Mouse (Mus musculus): ENCODE data around the gene Dgkz. TPM values are rescaled to one million over a fixed set of nuclear protein-coding genes. Genes with fewer than 3 reads are reported as not detected.
A peak's percentile ranks its signal among the peaks of the same experiment; 100 is the strongest.

Dgkz gene
- polyA plus RNA-seq, 1 experiment from 2014 or later = 32.7 TPM

DNA sequence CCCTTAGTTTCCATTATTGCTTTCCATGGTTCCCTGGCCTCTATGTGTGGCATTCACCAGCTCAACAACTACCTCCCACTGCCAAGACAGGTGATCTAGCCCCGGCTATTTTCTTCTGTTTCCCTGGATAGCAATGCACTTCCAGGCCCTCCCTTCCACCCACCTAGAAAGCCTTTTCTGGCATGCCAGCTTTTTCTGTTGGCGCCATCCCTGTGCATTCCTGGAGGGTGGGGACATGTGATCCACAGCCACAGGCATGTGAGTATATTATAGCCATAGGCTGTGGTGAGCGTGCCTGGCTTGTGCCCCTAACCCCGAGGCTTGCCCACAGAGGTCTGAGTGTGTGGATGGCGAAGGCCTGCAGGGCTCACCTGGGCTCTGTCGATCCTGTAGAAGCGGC lies 39.5 kb downstream of the Dgkz start:
- H3K27ac ChIP-seq (ENCODE audit: low read depth, low read length) = no peak overlapping the region
- peaks cover 15% of the 10 kb centered on the region for H3K4me1 ChIP-seq (replicated peaks; ENCODE audit: control insufficient read depth, insufficient read depth, low read length)
- no peak overlapping the region for H3K4me2 ChIP-seq (ENCODE audit: low read depth, low read length, severe bottlenecking)
- 91% methylated on average over 7 of the region's 7 CpGs for WGBS
- H3K4me3 ChIP-seq (ENCODE audit: low read depth, low read length) = no peak overlapping the region
- no peak overlapping the region for H3K9ac ChIP-seq (ENCODE audit: low read length)
- no peaks in the 10 kb centered on the region for H3K27me3 ChIP-seq (ENCODE audit: control insufficient read depth, insufficient read depth, low read length)
- no peaks in the 10 kb centered on the region for H3K9me3 ChIP-seq (ENCODE audit: control insufficient read depth, low read length)
- DNase-seq (ENCODE audit: low spot score) = no peak
- ATAC-seq (replicated peaks; ENCODE audit: low FRiP score) = no peak
- H3K36me3 ChIP-seq (ENCODE audit: control insufficient read depth, insufficient read depth, low read length) = no peaks in the 10 kb centered on the region

DNA sequence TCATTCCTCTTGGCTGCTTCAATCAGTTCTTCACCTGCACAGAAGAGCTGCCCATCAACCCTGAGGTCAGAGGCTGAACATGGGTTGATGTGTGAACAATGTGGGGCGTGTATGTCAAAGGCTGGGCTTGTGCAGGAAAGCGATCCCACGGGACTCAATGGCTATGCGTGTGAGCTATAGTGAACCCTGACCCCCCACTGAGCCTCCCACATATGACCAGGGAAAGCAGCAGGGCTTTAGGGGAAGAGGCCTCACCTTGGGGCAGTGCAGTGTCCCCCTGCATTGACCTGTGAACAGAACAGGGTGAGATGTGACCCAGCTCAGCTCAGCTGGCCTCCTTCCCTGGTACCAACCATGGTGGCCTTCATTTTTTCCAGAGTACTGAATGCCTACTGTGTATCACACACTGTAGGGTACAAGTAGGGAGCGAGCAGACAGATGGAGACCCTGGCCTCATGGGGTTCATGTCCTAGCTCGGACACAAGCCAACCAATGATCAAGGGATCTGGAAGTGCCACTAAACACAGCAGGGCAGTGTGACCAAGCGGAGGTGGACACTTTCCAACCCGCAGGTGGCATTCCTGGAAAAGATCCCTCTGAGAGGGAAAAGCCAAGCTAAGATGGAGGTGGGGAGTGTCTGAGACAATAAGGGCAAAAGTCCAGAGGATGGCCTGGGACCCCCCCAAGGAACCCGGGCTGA lies 40.7 kb downstream of the Dgkz start:
- ATAC-seq (replicated peaks; ENCODE audit: low FRiP score) (no peak), DNase-seq (ENCODE audit: low spot score) (no peak)
- H3K36me3 ChIP-seq (ENCODE audit: control insufficient read depth, insufficient read depth, low read length) = no peaks in the 10 kb centered on the region
- H3K9ac ChIP-seq (ENCODE audit: low read length) = no peak overlapping the region
- H3K4me1 ChIP-seq (replicated peaks; ENCODE audit: control insufficient read depth, insufficient read depth, low read length) = peaks cover 15% of the 10 kb centered on the region
- no peak overlapping the region for H3K27ac ChIP-seq (ENCODE audit: low read depth, low read length)
- no peak overlapping the region for H3K4me2 ChIP-seq (ENCODE audit: low read depth, low read length, severe bottlenecking)
- H3K4me3 ChIP-seq (ENCODE audit: low read depth, low read length) = no peak overlapping the region
- no peaks in the 10 kb centered on the region for H3K27me3 ChIP-seq (ENCODE audit: control insufficient read depth, insufficient read depth, low read length)
- 93% methylated on average over 9 of the region's 9 CpGs for WGBS
- H3K9me3 ChIP-seq (ENCODE audit: control insufficient read depth, low read length) = no peaks in the 10 kb centered on the region

DNA sequence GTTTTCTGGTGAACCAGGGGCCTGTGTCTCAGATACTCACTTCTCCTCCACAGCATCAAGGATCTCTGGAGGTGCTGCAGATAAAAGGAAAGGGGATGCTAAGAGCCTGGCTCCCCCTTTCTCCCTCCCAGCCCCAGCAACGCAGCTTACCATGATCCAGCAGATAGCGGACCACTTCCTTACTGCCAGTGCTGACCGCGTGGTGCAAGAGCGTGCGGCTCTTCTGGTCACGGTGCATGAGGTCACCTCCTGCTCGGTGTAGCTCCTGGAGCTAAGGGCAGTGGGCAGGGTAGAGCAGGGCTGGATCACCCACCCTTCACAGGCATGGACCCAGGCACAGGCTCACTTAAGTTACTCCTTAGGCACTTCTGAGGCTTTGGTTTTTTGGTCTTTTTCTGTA lies 41.6 kb downstream of the Dgkz start:
- Histone ChIP-seq H3K36me3 (ENCODE audit: control insufficient read depth, insufficient read depth, low read length) (no peaks in the 10 kb centered on the region), H3K9me3 (ENCODE audit: control insufficient read depth, low read length) (no peaks in the 10 kb centered on the region), H3K4me1 (replicated peaks; ENCODE audit: control insufficient read depth, insufficient read depth, low read length) (peaks cover 19% of the 10 kb centered on the region), H3K4me2 (ENCODE audit: low read depth, low read length, severe bottlenecking) (no peak overlapping the region), H3K27ac (ENCODE audit: low read depth, low read length) (no peak overlapping the region), H3K4me3 (ENCODE audit: low read depth, low read length) (no peak overlapping the region), H3K9ac (ENCODE audit: low read length) (no peak overlapping the region), H3K27me3 (ENCODE audit: control insufficient read depth, insufficient read depth, low read length) (no peaks in the 10 kb centered on the region)
- 76% methylated on average over 8 of the region's 8 CpGs for WGBS
- ATAC-seq (replicated peaks; ENCODE audit: low FRiP score) (no peak), DNase-seq (ENCODE audit: low spot score) (no peak)

DNA sequence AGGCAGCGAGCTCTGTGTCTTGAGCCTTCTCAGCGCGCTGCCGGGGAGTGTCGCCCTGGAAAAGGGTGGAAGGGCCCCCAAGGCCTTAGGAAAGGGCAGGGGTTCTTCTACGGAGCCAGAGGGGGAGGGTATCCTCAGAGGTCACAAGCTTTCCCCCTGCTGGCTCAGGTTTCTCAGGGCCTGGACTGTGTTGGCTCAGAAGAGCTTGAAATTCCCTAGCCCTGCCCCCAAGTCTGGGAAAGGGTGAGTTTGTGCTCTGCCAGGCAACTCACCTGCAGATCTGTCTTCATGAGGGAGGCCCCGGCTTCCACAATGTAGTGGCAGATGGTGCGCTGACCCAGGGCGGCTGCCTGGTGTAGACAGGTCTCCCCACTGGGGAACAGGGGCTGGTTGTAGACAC lies 42.2 kb downstream of the Dgkz start:
- no peaks in the 10 kb centered on the region for H3K27me3 ChIP-seq (ENCODE audit: control insufficient read depth, insufficient read depth, low read length)
- no peak for DNase-seq (ENCODE audit: low spot score)
- H3K9ac ChIP-seq (ENCODE audit: low read length) = peak overlapping the region; percentile 99
- peak overlapping the region; percentile 97; the same call in 1 of the 2 replicates for H3K27ac ChIP-seq (ENCODE audit: low read depth, low read length)
- no peak for ATAC-seq (replicated peaks; ENCODE audit: low FRiP score)
- peaks cover 21% of the 10 kb centered on the region for H3K4me1 ChIP-seq (replicated peaks; ENCODE audit: control insufficient read depth, insufficient read depth, low read length)
- H3K36me3 ChIP-seq (ENCODE audit: control insufficient read depth, insufficient read depth, low read length) = no peaks in the 10 kb centered on the region
- WGBS = 18% methylated on average over 9 of the region's 9 CpGs
- no peak overlapping the region for H3K4me2 ChIP-seq (ENCODE audit: low read depth, low read length, severe bottlenecking)
- no peak overlapping the region for H3K4me3 ChIP-seq (ENCODE audit: low read depth, low read length)
- H3K9me3 ChIP-seq (ENCODE audit: control insufficient read depth, low read length) = no peaks in the 10 kb centered on the region

DNA sequence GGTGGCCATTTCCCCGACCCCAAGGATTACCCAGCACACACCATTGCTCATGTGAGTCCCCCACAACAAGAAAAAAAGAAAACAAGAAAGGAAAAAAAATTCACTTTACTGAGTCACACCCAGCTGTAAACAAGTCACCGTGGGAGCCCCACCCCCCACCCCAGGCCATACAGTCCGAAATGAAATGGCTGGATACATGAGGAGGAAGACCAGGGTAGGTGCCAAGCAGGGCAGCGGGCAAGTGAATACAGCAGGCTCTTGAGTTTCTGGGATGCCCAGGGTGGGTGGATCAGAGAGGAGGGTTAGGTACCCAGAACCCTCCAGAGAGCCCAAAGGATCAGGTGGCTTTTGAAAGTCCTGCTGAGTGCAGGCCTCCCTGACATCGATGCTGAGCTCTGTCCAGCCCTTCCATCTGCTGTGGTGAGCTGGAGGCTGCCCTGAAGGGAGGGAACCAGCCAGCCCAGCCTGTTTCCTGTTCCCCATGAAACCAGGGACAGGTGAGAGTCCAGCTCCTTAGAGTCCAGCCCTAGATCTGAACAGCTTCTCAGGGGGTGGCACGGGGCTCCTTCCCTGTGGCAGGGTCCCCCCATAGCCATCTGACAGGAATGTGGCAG lies 42.8 kb downstream of the Dgkz start:
- 9% methylated on average over 6 of the region's 6 CpGs for WGBS
- peaks cover 22% of the 10 kb centered on the region for H3K4me1 ChIP-seq (replicated peaks; ENCODE audit: control insufficient read depth, insufficient read depth, low read length)
- H3K9me3 ChIP-seq (ENCODE audit: control insufficient read depth, low read length) = no peaks in the 10 kb centered on the region
- peak overlapping the region; percentile 89 for H3K4me2 ChIP-seq (ENCODE audit: low read depth, low read length, severe bottlenecking)
- DNase-seq (ENCODE audit: low spot score) (peak; percentile 67), ATAC-seq (replicated peaks; ENCODE audit: low FRiP score) (no peak)
- peak overlapping the region; percentile 97 for H3K27ac ChIP-seq (ENCODE audit: low read depth, low read length)
- no peaks in the 10 kb centered on the region for H3K36me3 ChIP-seq (ENCODE audit: control insufficient read depth, insufficient read depth, low read length)
- no peaks in the 10 kb centered on the region for H3K27me3 ChIP-seq (ENCODE audit: control insufficient read depth, insufficient read depth, low read length)
- H3K4me3 ChIP-seq (ENCODE audit: low read depth, low read length) = no peak overlapping the region; the same call in 1 of the 2 replicates
- H3K9ac ChIP-seq (ENCODE audit: low read length) = peak overlapping the region; percentile 99

DNA sequence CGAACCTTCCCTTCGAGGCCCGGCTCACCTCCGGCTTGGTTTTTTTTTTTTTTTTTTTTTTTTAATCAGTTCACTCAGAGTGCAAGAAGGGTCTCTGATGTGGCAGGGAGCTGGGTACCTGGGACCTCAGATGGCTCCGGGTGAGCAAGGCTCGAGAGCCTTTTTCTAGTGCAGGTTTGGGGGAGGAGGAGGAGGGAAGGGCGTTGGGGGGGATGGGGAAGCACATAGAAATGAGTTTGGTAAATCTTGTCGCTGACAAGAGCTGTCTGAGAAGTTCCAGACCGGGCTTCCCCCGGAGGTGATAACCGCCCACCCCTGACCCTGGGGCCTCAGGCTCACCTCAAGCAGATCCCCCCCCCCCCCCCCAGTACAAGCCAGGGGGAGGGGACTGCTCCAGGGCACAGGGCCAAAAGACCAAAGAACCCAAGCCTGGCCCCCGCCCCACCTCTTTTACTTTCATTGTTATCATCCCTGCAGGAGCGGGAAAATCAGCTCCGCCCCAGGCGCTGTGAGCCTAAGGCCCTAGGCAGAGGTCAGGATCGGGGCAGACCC lies 43.4 kb downstream of the Dgkz start, which contains the start of gene Mdk:
Gene Mdk (minus strand): TSS at position 138 of the 552 bp plus-strand sequence.
- H3K4me2 ChIP-seq (ENCODE audit: low read depth, low read length, severe bottlenecking) = peak within 1 kb of the TSS; percentile 89
- no peaks in the 10 kb centered on the region for H3K9me3 ChIP-seq (ENCODE audit: control insufficient read depth, low read length)
- H3K9ac ChIP-seq (ENCODE audit: low read length) = peak within 1 kb of the TSS; percentile 99
- peak within 1 kb of the TSS; percentile 97 for H3K27ac ChIP-seq (ENCODE audit: low read depth, low read length)
- H3K27me3 ChIP-seq (ENCODE audit: control insufficient read depth, insufficient read depth, low read length) = no peaks in the 10 kb centered on the region
- WGBS = 1% methylated on average over 16 of the region's 16 CpGs
- peak within 1 kb of the TSS; percentile 81 for H3K4me3 ChIP-seq (ENCODE audit: low read depth, low read length)
- ATAC-seq (replicated peaks; ENCODE audit: low FRiP score) = peak; percentile 16
- H3K4me1 ChIP-seq (replicated peaks; ENCODE audit: control insufficient read depth, insufficient read depth, low read length) = peaks cover 22% of the 10 kb centered on the region
- DNase-seq (ENCODE audit: low spot score) = peak; percentile 84
- H3K36me3 ChIP-seq (ENCODE audit: control insufficient read depth, insufficient read depth, low read length) = no peaks in the 10 kb centered on the region

DNA sequence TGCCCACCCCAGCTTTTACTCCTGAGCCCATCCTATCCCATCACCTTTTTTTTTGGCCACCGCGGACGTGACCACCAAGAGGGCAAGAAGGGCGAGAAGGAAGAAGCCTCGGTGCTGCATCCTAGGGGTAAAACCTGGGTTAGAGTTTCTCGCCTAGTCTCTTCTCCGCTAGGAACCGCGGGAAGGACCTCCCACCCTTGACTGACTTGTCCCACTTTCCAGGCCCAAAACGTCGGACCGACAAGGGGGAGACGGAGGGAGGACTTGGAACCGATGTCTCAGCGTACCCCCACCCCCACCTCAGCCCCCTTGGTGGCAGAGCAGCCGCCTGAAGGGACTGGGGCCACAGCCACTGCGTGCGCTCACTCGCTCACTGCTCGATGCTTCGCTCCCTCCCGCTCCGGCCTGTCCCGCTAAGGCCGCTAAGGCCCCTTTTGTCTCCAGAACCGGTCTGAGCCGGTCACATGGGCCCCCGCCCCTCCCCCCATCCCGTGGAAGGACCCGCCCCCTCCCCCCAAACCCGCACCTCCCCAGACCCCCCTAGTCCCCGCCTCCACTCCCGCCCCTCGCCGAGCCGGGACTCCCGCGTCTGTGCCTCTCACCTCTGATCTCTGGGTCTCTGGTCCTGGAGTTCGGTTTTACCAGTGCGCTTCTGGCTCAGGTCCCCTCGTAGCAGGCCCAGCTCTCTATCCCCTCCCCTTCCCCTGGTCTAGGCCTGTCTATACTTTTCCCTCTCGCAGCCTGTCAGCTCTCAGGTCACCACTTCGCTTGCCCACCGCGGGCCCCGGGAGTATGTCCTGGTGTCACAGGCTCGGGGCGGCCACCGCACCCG lies 44.1 kb downstream of the Dgkz start:
- H3K27ac ChIP-seq (ENCODE audit: low read depth, low read length) = peak overlapping the region; percentile 97
- peak; percentile 82 for ATAC-seq (replicated peaks; ENCODE audit: low FRiP score)
- H3K9ac ChIP-seq (ENCODE audit: low read length) = peak overlapping the region; percentile 99
- H3K27me3 ChIP-seq (ENCODE audit: control insufficient read depth, insufficient read depth, low read length) = no peaks in the 10 kb centered on the region
- 2% methylated on average over 48 of the region's 50 CpGs for WGBS
- H3K9me3 ChIP-seq (ENCODE audit: control insufficient read depth, low read length) = no peaks in the 10 kb centered on the region
- H3K4me3 ChIP-seq (ENCODE audit: low read depth, low read length) = peak overlapping the region; percentile 81
- no peaks in the 10 kb centered on the region for H3K36me3 ChIP-seq (ENCODE audit: control insufficient read depth, insufficient read depth, low read length)
- H3K4me2 ChIP-seq (ENCODE audit: low read depth, low read length, severe bottlenecking) = peak overlapping the region; percentile 89
- H3K4me1 ChIP-seq (replicated peaks; ENCODE audit: control insufficient read depth, insufficient read depth, low read length) = peaks cover 22% of the 10 kb centered on the region
- peak; percentile 97 for DNase-seq (ENCODE audit: low spot score)

DNA sequence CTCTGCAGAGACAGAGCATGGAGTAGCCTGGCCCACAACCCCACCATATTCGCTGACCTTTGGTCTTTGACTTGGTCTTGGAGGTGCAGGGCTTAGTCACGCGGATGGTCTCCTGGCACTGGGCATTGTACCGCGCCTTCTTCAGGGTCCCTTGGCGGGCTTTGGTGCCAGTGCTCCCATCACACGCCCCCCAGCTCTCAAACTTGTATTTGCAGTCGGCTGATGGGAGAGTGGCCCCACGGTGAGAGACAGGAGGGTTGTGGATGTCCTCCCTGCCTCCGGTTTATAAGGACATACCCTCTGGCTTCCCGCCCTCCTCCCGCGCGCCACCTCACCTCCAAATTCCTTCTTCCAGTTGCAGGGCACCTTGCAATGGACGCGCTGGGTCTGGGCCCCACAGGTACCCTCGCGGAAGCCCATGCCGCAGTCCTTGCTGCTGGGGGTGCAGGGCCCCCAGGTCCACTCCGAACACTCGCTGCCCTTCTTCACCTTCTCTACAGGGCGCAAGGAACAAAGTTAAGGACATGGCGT lies 44.8 kb downstream of the Dgkz start:
- Histone ChIP-seq H3K9ac (ENCODE audit: low read length) (peak overlapping the region; percentile 99), H3K4me2 (ENCODE audit: low read depth, low read length, severe bottlenecking) (peak overlapping the region; percentile 89), H3K27me3 (ENCODE audit: control insufficient read depth, insufficient read depth, low read length) (no peaks in the 10 kb centered on the region), H3K9me3 (ENCODE audit: control insufficient read depth, low read length) (no peaks in the 10 kb centered on the region), H3K4me1 (replicated peaks; ENCODE audit: control insufficient read depth, insufficient read depth, low read length) (peaks cover 22% of the 10 kb centered on the region), H3K27ac (ENCODE audit: low read depth, low read length) (peak overlapping the region; percentile 97), H3K4me3 (ENCODE audit: low read depth, low read length) (peak overlapping the region; percentile 81), H3K36me3 (ENCODE audit: control insufficient read depth, insufficient read depth, low read length) (no peaks in the 10 kb centered on the region)
- 0 out of 2 replicates have a peak, but pooled peaks have one; percentile 1 for ATAC-seq (replicated peaks; ENCODE audit: low FRiP score)
- under 1% methylated on average over 23 of the region's 23 CpGs for WGBS
- DNase-seq (ENCODE audit: low spot score) = peak; percentile 78

All from forebrain, embryonic 11.5 days (tissue).